Mouse (Mus musculus) hindbrain, embryonic 13.5 days (tissue): ENCODE measurements at regions not wholly inside any gene's neighbourhood (a gene's known extent, or its start where the extent isn't known, plus 50 kb on each side); places are given as distances from the start of the nearest gene placed in this dataset.
A peak's percentile ranks its signal among the peaks of the same experiment; 100 is the strongest.

ENCODE experiments used
- ATAC-seq: fragments of 200-750 bp; cut with Nextera tagmentation; 2 replicates; pipeline ENCODE4 v1.8.0; 2017; ENCODE audit warnings: moderate TSS enrichment; ENCODE audit not compliant: low FRiP score
- H3K27ac ChIP-seq: fragments of 300-500 bp; sonication (generic); 2 replicates; pipeline ENCODE4 v1.5.1; 2015; ENCODE audit warnings: inconsistent platforms, mild to moderate bottlenecking, moderate library complexity
- H3K27me3 ChIP-seq: fragments of 300-500 bp; sonication (generic); 2 replicates; pipeline ENCODE4 v1.6.1; 2015; ENCODE audit warnings: mild to moderate bottlenecking, inconsistent platforms
- H3K36me3 ChIP-seq: fragments of 300-500 bp; sonication (generic); 2 replicates; pipeline ENCODE4 v1.6.1; 2015; ENCODE audit warnings: mild to moderate bottlenecking, inconsistent platforms
- H3K4me1 ChIP-seq: fragments of 300-500 bp; sonication (generic); replicated peaks from 2 replicates; pipeline ENCODE4 v1.6.1; 2015; ENCODE audit warnings: inconsistent platforms
- H3K4me2 ChIP-seq: fragments of 300-500 bp; sonication (generic); 2 replicates; pipeline ENCODE4 v1.6.1; 2015; ENCODE audit warnings: inconsistent platforms, mild to moderate bottlenecking, moderate library complexity
- H3K4me3 ChIP-seq: fragments of 300-500 bp; sonication (generic); 2 replicates; pipeline ENCODE4 v1.5.1; 2015; ENCODE audit warnings: mild to moderate bottlenecking, inconsistent platforms
- H3K9ac ChIP-seq: fragments of 300-500 bp; sonication (generic); 2 replicates; pipeline ENCODE4 v1.6.1; 2015; ENCODE audit warnings: mild to moderate bottlenecking, inconsistent platforms
- H3K9me3 ChIP-seq: fragments of 300-500 bp; sonication (generic); 2 replicates; pipeline ENCODE4 v1.6.1; 2016; ENCODE audit warnings: inconsistent platforms
- WGBS: fragments of 180-500 bp; shearing (Covaris S2); methylation state at CpG from one replicate; pipeline ENCODE4 v1.1.7; 2015; 5-methylcytosine and 5-hydroxymethylcytosine counted together

GRCm38 (mm10) chr17:16247681-16248080 is 416.8 kb upstream of the Rgmb start:
- no peaks in the 10 kb centered on the region for H3K9me3 ChIP-seq
- H3K4me3 ChIP-seq = no peak overlapping the region
- 95% methylated on average over 3 of the region's 3 CpGs for WGBS
- no peaks in the 10 kb centered on the region for H3K27me3 ChIP-seq
- no peak overlapping the region for H3K27ac ChIP-seq
- no peaks in the 10 kb centered on the region for H3K4me1 ChIP-seq
- ATAC-seq = no peak
- no peaks in the 10 kb centered on the region for H3K36me3 ChIP-seq
- H3K9ac ChIP-seq = no peak overlapping the region
- H3K4me2 ChIP-seq = no peak overlapping the region

GRCm38 (mm10) chr17:16221253-16221652 is 390.4 kb upstream of the Rgmb start:
- WGBS = 77% methylated on average over 2 of the region's 2 CpGs

DNA sequence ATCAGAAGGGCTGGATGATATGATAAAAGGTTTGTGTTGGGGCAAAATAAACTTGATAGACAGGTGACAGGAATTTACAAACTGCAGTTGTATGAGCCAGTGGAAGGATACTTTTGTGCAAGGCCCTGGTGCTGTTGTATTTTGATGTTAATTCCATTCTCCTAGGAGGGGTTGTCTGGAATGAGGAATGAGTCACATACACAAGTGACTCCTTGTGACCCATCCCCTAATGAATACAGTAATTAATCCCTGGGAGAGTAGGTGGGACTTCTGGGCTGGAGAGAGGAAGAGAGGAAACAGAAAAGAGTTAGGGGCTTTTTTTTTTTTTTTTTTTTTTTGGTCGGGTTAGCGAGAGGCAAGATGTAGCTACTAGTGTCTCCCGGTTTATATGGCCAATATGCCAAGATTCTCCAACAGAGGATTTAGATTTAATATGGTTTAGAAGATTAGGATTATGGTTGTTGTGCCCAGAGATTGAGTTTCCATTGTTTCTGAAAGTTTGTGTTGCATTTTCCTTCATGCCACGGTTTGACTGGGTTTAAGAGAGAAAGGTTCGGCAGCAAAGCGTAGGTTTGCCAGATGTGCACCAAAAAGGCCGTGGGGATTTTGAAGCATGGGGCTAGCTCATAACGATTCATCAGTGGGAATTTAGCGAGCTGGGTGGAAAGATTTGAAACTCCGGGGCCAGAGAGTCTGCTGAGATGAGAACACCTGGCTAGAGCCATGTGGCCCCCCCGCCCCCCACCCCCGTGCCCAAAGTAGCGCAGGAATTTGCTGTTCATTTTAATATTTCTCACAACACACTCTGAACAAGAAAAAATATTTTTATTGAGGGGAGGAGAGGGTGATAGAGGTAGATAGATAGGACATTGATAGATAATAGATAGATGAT is 389.1 kb upstream of the Rgmb start:
- Histone ChIP-seq H3K27me3 (no peaks in the 10 kb centered on the region), H3K4me1 (no peaks in the 10 kb centered on the region), H3K9me3 (no peaks in the 10 kb centered on the region), H3K4me2 (no peak overlapping the region), H3K9ac (no peak overlapping the region), H3K4me3 (no peak overlapping the region), H3K27ac (no peak overlapping the region), H3K36me3 (no peaks in the 10 kb centered on the region)
- 77% methylated on average over 13 of the region's 13 CpGs for WGBS
- ATAC-seq = no peak

More at GRCm38 (mm10) chr17:16221253-16221652, 390.4 kb upstream of the Rgmb start:
- no peaks in the 10 kb centered on the region for H3K27me3 ChIP-seq
- H3K4me3 ChIP-seq = no peak overlapping the region
- no peak overlapping the region for H3K9ac ChIP-seq
- ATAC-seq = no peak
- H3K36me3 ChIP-seq = no peaks in the 10 kb centered on the region
- no peaks in the 10 kb centered on the region for H3K4me1 ChIP-seq
- no peaks in the 10 kb centered on the region for H3K9me3 ChIP-seq
- H3K27ac ChIP-seq = no peak overlapping the region
- H3K4me2 ChIP-seq = no peak overlapping the region

GRCm38 (mm10) chr17:16218623-16219022 is 387.8 kb upstream of the Rgmb start:
- Histone ChIP-seq H3K4me3 (no peak overlapping the region), H3K36me3 (no peaks in the 10 kb centered on the region), H3K27ac (no peak overlapping the region), H3K9me3 (no peaks in the 10 kb centered on the region), H3K9ac (no peak overlapping the region), H3K4me1 (no peaks in the 10 kb centered on the region), H3K4me2 (no peak overlapping the region), H3K27me3 (no peaks in the 10 kb centered on the region)
- ATAC-seq = no peak
- WGBS = 73% methylated on average over 2 of the region's 2 CpGs

- no peak overlapping the region for H3K27ac ChIP-seq
- H3K27me3 ChIP-seq = no peaks in the 10 kb centered on the region
- WGBS = 83% methylated on average over 2 of the region's 2 CpGs
- no peaks in the 10 kb centered on the region for H3K36me3 ChIP-seq
- no peak overlapping the region for H3K4me2 ChIP-seq
- no peak overlapping the region for H3K4me3 ChIP-seq
- H3K4me1 ChIP-seq = no peaks in the 10 kb centered on the region
- no peaks in the 10 kb centered on the region for H3K9me3 ChIP-seq
- ATAC-seq = no peak
- H3K9ac ChIP-seq = no peak overlapping the region
Measured at GRCm38 (mm10) chr17:16216796-16217195, 386.0 kb upstream of the Rgmb start.

- ATAC-seq = no peak
- WGBS = 70% methylated on average over 1 of the region's 1 CpGs
Measured at GRCm38 (mm10) chr17:16193636-16194035, 362.8 kb upstream of the Rgmb start.

DNA sequence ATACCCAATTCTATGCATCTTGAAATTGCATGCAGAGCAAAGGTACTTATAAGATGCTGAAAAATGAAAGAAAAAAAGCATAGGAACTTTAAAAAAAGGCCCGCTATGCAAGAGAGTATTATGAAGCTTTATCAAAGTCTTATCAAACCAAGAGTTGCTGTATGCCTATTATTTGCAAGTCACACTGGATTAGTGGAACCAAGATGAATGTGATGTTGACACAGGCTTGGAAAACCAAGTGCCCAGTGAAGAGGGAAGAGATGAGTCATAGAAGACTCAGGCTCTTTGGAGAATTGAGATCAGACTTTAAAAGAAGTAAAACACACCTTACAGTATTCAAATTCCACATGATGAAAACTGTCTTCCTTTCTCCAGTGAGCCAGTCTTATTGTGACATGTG is 350.0 kb upstream of the Rgmb start:
- Histone ChIP-seq H3K27ac (no peak overlapping the region), H3K4me3 (no peak overlapping the region), H3K4me1 (no peaks in the 10 kb centered on the region), H3K9ac (no peak overlapping the region), H3K36me3 (no peaks in the 10 kb centered on the region), H3K27me3 (no peaks in the 10 kb centered on the region), H3K9me3 (no peaks in the 10 kb centered on the region), H3K4me2 (no peak overlapping the region)
- no peak for ATAC-seq
- WGBS = 93% methylated on average over 1 of the region's 1 CpGs

More at GRCm38 (mm10) chr17:16193636-16194035, 362.8 kb upstream of the Rgmb start:
- H3K27ac ChIP-seq = no peak overlapping the region
- H3K9me3 ChIP-seq = no peaks in the 10 kb centered on the region
- no peak overlapping the region for H3K9ac ChIP-seq
- H3K4me1 ChIP-seq = no peaks in the 10 kb centered on the region
- H3K4me2 ChIP-seq = no peak overlapping the region
- H3K4me3 ChIP-seq = no peak overlapping the region
- no peaks in the 10 kb centered on the region for H3K27me3 ChIP-seq
- H3K36me3 ChIP-seq = no peaks in the 10 kb centered on the region

GRCm38 (mm10) chr17:16178102-16178501 is 347.3 kb upstream of the Rgmb start:
- no peaks in the 10 kb centered on the region for H3K4me1 ChIP-seq
- no peaks in the 10 kb centered on the region for H3K9me3 ChIP-seq
- H3K36me3 ChIP-seq = no peaks in the 10 kb centered on the region
- no peak overlapping the region for H3K4me2 ChIP-seq
- H3K27me3 ChIP-seq = no peaks in the 10 kb centered on the region
- H3K4me3 ChIP-seq = no peak overlapping the region
- ATAC-seq = no peak
- no peak overlapping the region for H3K27ac ChIP-seq
- WGBS = 71% methylated on average over 2 of the region's 2 CpGs
- no peak overlapping the region for H3K9ac ChIP-seq

- ATAC-seq = no peak
- WGBS = 32% methylated on average over 8 of the region's 8 CpGs
- no peaks in the 10 kb centered on the region for H3K9me3 ChIP-seq
- no peak overlapping the region for H3K9ac ChIP-seq
- no peaks in the 10 kb centered on the region for H3K36me3 ChIP-seq
- no peak overlapping the region for H3K27ac ChIP-seq
- no peaks in the 10 kb centered on the region for H3K4me1 ChIP-seq
- H3K27me3 ChIP-seq = no peaks in the 10 kb centered on the region
- no peak overlapping the region for H3K4me2 ChIP-seq
- H3K4me3 ChIP-seq = no peak overlapping the region
Measured at GRCm38 (mm10) chr17:16176782-16177510, 346.1 kb upstream of the Rgmb start.

DNA sequence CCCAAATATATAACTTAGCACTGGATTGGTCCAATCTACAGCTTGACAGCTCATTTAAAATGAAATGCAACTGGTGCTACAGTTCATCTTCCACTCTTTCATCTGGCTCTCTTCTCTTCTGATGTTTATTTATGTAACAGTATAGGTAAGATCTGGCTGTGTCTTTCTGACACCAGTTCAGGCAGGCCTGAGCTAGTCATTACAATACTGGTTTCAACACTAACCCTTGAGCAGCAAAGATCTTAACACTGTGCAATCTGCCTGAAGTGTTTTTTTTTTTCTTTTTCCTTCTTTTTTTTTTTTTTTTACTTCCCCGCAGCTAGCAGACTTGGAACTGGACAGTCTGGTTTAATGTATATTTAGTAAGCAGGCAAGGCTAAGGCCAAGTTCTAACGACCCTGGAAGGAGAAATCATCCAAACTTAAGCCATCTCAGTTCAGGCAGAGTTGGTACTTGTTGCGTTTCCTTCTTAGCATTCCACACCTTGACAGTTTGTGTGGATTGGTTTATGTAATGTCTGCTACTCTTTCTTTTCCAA is 342.8 kb upstream of the Rgmb start:
- Histone ChIP-seq H3K27ac (no peak overlapping the region), H3K36me3 (no peaks in the 10 kb centered on the region), H3K27me3 (no peaks in the 10 kb centered on the region), H3K4me1 (no peaks in the 10 kb centered on the region), H3K9ac (no peak overlapping the region), H3K9me3 (no peaks in the 10 kb centered on the region), H3K4me2 (no peak overlapping the region), H3K4me3 (no peak overlapping the region)
- 85% methylated on average over 3 of the region's 3 CpGs for WGBS
- no peak for ATAC-seq

DNA sequence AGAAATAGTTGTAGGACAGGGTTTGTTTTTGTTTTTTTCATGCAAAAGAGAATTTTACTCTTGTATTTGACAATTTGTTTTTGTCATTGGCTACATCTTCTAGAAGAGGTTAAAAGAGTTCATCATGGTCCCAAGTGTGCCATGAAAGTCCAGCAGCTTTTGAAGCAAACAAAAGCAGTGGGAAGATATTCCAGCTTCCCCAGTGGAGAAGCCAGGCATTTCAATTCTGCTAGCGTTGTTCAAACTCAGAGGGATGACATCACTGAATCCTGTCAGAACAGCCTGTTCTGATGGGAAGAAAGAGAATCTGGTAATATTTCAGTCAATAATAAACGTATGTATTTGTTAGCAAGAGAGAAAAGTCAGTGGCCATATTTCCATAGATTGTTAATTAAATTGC is 335.9 kb upstream of the Rgmb start:
- H3K4me2 ChIP-seq = no peak overlapping the region
- H3K36me3 ChIP-seq = no peaks in the 10 kb centered on the region
- 63% methylated on average over 2 of the region's 2 CpGs for WGBS
- no peaks in the 10 kb centered on the region for H3K27me3 ChIP-seq
- no peak for ATAC-seq
- no peaks in the 10 kb centered on the region for H3K4me1 ChIP-seq
- no peaks in the 10 kb centered on the region for H3K9me3 ChIP-seq
- no peak overlapping the region for H3K9ac ChIP-seq
- H3K4me3 ChIP-seq = no peak overlapping the region
- H3K27ac ChIP-seq = no peak overlapping the region

DNA sequence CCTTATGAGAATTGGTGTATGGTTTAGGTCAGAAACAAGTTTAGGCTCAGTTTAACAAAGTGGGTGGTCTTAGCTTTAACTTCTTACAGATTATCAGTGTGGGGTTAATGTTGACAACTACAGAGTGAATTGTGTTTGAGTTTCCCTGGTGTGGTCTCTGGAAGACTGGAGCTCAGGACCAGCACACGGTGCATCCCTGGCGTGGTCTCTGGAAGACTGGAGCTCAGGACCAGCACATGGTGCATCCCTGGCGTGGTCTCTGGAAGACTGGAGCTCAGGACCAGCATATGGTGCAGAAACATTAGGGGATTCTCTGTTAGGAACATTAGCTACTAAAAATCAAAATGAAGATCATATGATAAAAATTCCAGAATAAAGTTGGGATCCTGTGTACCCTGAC is 327.3 kb upstream of the Rgmb start:
- WGBS = 22% methylated on average over 3 of the region's 3 CpGs
- ATAC-seq = peak; percentile 56; the same call in 1 of the 2 replicates
- Histone ChIP-seq H3K36me3 (no peaks in the 10 kb centered on the region), H3K9me3 (no peaks in the 10 kb centered on the region), H3K27me3 (no peaks in the 10 kb centered on the region), H3K9ac (no peak overlapping the region), H3K4me2 (no peak overlapping the region), H3K4me3 (no peak overlapping the region), H3K4me1 (peaks cover 12% of the 10 kb centered on the region), H3K27ac (peak overlapping the region; percentile 40)
